Mouse (Mus musculus): ENCODE results near the gene Cep89.
A peak's percentile ranks its signal among the peaks of the same experiment; 100 is the strongest.

Gene Cep89

DNA sequence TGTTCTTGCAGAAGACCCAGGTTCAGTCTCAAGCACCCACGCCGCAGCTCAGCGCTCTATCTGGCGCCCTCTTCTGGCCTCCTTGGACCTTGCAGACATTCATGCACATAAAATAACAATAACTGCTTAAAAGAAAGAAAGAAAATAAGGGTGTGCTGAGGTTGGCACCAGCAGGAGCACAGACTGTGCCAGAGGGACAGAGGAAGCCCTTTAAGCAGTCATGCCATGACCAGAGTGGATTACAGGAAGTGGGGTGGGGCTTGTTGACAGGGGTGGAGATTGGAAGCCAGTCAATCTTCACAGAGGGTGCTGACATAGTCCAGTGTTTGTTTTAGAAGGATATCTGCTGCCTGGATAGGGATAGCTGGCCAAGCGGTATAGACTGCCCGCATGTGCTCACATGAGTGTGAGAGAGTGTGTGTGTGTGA is 10.3 kb upstream of the Cep89 start:
- DNase-seq = peak in 1 of 2 experiments; percentile 26

DNA sequence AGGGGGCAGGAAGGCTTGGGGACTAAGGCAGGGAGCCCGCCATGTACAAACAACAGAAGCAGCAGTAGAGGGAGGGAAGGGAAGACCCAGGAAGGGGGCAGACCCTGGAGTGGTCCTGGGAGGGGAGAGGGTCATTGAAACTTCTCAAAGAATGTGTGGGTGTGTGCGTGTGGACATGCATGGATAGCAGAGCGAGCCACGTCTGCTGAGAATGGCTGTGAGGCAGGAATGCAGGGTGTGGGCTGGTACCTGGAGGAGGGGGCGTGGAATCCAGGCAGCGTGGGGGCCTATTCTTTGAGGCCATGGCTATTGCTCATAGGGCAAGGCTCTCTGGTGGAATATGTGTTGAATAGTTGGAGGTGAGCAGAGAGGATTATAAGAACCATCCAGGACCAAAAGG is 8.1 kb upstream of the Cep89 start:
- no peak for DNase-seq

DNA sequence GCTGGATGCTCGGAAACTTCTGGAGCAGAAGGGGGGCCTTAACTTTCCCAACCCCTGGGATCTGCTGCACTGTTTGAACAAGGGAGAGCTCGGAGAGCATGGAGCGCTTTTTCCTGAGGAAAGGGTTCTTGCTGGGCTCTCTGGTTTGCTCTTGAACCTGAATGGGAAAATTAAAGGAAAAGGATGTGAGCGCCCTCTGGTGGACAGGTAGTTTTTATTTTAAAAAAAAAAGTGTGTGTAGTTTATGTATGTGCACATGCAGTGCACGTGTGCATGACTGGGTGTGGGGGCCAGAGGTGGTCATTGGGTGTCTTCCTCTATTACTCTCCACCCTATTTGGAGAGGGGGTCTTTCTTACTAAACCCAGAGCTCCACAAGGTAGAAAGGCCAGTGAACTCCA is 3.9 kb upstream of the Cep89 start:
- no peak for DNase-seq

DNA sequence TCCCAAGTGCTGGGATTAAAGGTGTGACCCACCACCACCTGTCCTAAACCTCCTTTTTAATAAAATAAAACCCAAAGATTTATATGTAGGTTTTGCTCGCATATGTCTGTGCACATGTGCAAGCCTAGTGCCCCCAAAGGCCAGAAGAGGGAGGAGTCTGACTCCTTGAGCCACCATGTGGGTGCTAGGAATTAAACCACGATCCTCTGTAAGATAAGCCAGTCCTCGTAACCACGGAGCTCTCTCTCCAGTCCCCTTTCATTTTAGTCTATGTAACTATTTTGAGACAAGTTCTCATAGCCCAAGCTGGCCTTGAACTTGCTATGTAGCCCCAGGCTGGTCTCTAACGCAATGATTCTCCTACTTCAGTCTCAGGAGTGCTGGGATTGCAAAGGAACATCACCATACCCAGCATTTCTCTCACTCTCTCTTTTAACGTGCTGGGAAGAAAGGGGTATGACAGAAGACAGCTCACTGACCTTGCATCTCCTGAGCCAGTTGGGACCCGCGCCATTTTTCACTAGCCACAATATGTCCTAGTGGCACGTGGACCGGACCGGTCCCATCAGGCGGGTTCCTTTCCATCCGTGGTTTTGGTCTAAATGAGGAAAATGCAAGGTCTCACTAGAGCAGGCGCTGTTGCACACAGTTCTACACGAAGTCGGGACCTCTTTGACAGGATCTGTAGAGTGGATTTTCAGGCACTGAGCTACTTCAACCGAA is 940 bp upstream of the Cep89 start:
- no peak for DNase-seq

DNA sequence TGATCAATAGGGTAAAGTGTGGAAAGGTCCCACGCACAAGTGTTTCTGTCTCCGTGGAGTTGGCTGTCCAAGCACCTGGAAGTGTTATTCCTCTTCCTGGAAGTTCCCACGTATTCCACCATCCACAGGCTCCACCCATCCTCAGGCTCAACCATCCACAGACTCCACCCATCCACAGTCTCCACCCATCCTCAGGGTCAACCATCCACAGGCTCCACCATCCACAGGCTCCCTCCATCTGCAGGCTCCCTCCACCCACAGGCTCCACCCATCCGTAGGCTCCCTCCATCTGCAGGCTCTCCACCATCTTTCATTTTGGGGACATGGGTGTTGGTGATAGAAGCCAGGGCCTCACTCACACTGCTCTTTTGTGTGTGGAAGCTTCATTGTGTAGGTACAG is 4.3 kb downstream of the Cep89 start:
- no peak for DNase-seq

DNA sequence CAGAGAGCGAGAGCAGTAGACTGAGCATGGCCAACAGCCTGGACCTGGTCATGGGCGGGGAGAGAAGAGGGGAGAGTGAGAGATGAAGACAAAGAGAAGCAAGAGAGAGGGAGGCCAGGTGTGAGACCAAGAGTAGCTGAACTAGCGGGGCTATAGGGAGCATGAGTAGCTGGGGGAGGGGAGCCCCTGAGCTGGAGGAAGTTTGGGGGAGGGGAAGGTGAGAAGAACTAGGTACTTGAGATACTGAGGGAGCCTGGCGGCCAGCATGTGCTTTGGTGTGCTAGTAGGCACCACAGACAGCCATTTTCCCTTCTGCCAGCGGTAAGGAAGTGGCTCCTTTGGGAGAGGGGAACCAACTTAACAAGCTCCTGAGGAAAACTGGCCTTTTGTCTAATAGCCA is 18.4 kb downstream of the Cep89 start:
- peak; percentile 36 to 65 for DNase-seq

DNA sequence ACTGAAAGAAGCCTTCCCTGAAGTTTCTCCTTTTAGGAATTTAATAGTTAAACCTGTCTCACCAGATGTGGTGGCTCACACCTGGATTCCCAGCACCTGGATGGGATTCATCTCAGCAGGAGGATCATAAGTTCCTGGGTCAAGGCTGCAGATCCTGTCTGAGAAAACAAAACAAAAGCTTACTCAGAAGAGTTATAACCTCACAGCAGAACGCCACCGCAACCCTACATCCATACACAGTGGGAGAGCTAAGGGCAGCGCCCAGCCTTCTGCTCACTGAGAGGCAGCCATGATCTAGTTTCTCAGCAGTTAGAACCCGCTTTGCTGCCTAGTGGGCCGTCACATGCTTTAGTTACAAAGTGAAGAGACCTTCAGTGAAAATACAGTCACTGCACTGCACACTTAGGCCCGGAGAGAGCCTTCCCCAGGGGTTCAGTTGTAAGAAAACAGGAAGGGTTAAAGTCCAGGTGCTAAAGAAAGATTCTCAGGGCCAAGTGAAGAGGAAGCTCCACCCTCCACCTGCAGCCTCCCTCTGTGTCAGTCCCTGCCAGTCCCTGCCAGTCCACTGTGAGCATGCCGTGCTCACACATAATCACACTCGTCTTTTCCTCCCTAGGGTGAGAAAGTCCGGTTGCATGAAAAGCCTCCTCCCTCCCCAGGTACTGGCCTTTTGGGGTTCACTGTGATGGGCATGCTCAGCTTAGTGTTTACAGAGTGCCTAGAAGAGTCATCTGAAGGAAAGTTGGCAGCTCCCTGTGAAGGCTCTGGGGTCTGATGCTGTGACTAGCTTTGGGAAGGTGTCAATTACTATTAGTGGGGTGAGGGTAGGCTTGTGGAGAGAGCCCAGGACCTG is 19.2 kb downstream of the Cep89 start:
- DNase-seq = no peak

DNA sequence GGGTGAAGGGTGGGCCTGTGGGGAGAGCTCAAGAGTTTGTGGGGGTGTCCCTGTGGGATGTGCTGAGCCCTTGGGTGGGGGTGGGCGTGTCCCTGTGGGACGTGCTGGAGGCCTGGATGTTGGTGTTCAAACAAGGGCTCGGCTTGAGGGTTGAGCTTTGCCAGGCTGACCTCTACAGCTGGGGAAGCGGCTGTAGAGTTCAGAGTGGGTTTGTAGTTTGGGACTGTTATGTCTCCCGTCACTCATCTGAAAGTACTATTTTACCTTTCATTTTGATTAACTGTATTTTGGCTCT is 19.8 kb downstream of the Cep89 start:
- DNase-seq = no peak

DNA sequence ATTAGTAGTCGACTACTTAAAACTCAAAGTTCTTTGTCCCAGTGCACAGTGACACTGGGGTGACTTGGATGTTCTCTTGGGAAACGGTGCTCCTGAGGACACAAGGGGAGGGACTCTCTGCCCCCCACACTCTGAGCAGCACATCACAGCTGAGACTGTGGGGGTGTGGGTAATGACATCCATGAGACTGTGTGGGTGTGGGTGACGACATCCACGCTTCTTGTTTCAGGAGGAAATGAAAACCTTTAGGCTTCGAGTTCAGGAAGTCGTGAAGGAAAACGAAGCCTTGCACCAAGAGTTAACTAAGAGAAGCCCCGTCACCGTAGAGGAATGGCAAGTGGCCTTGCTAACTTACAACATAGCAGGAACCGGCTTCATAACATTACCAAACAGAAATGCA is 26.2 kb downstream of the Cep89 start:
- no peak for DNase-seq

DNA sequence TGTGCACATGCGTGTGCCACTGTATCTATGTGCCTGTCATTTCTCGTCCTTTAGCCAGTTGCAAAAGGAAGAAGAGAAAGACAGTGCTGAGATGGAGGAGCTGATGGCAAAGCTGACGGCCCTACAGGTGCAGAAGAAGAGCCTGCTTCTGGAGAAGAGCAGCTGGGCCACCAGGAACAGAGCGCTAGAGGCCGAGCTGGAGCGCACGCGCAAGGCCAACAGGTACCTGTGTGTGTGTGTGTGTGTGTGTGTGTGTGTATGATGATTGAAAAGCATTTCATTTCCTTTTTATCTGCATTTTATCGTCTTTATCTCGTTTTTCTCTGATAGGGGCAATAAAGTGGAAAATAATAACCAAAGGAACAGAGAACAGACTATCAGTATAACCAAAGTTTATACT is 31.3 kb downstream of the Cep89 start:
- no peak for DNase-seq

DNA sequence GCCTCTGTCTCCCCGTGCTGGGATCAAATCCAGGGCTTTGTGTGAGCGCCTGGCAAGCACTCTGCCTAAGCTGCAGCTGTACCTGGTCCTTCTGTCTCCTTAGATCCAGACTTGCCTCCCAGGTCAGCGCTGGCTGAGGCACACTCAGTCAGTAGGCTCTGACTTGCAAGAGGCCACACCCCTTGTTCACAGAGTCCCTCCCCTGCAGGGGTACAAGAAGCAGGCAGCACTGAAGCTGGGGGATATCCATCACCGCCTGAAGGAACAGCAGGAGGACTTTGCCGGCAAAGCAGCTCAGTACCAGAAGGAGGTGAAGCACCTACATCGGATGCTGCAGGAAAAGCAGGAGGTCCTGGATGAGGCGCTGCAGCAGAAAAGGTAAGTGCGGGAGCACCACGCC is 38.4 kb downstream of the Cep89 start:
- no peak for DNase-seq

DNA sequence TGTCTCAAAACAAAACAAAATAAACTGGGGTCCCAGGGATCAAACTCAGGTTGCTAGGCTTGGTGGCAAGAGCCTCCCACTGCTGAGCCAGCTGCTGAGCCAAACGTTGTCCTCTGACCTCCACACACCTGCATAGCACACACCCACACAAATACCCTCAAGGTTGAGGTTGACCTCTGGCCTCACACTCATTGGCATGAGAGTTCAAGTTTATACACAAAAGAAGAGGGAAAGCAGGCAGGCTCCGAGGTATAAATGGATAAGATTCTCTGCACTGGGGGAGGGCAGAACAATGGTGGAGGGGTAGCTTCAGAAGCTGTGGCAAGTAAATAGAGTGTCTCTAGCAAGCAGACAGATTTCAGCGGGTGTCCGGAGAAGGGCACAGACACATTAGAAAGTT is 50.7 kb downstream of the Cep89 start:
- no peak for DNase-seq

DNA sequence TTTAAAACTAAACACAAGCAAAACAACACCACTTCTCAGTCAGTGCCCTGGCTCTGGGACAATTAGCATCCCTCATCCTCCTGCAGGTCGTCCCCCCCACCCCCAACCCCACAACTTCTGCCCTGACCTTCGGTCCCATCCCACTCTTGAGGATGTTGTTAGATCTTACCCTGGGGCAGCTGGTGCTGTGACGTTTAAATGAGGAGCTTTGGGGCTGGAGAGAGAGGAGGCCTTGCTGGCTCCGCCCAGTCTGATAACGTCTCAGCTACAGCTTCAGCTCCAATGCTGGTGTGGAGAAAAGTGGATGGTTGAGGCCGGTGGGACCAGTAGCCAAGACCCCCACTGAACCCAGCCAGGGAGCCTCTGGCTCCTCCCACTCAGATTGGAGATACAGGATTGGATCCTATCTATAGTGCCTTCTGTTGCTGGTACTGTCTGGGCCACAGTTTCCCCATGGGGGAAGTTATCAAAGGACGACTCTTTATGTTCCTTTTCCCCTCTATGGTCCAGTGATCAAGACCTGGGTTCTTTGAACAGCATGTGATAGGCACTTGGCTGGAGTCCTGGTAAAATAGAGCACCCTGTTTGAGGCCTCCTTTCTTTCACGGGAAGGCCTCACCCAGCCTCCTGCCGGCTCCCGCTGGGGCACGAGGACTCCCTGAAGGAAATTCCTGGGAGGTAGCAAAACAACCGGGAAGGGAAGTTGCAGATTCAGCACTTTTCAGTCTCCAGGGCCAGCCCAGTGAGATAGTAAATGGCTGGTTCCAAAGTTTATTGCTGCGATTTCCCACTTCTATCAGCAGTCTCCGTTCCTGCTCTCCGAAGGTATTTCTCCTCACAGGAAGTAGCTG is 51.4 kb downstream of the Cep89 start, which contains the start of gene Slc7a9:
TSS of gene Slc7a9 (plus strand) at position 801 of the 851 bp plus-strand sequence.
- DNase-seq = no peak

DNA sequence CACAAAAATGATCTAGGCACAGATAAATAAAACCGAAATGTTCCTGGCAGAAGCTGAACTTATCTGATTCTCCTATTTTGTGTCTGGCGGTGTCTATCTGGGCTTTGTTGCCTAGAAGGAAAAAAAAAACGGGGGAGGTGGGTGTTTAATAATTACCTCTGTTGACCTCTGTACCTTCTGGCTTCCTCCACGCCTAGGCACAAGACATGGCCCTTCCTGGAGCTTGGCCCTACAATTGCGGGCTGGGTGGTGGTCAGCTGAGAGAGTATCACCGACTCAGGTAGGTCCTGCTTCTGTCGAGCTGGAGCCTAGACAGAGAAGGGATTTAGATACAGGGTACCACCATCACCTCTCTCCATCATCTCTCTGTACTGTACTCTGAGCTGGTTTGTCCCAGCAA is 52.0 kb downstream of the Cep89 start:
- DNase-seq = no peak

DNA sequence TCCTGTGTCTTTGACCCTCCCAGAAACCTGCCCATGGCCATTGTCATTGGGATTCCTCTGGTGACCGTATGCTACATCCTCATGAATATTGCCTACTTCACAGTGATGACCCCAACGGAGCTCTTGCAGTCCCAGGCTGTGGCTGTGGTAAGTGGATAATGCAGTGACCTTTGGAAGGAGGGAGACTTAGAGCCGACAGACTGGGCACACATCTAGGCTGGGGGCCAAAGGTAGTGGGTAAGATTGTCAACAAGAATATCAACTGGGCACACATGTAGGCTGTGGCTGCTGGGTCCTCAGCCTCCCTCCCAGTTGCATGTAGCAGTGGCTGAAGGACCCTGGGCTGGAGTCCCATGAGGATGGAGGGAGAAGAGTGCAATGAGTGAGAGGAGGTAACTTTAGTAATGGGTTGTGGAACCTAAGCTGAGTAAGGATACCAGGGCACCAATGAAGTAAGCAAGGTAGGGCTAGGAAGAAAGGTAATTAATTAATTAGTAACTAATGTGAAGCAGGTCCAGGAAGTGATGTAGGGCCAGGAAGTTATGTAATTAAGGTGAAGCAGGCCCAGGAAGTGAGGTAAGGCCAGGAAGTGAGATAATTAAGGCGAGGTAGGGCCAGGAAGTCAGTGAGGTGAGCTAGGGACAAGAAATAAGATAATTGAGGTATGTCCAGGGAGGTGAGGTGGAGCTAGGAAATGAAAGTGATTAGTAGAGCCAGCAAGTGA is 59.4 kb downstream of the Cep89 start:
- DNase-seq = no peak

DNA sequence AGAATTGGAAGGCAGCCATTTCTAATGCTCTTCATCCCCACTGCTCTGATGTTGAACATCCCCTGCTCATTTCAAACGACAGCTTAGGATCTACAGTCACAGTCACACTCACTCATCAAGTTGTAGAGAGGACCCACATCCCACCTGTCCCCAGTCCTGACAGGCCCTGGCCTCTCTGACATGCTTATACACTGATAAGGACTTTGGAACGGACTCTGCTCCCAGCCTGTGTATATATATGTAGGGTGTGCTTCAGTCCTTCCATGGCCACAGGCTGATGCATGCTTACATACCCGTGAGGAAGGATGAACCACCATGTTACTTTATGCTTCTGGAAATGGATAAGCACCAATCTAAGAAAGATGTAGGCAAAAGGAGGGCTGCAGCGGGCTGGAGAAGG is 64.1 kb downstream of the Cep89 start:
- no peak for DNase-seq

DNA sequence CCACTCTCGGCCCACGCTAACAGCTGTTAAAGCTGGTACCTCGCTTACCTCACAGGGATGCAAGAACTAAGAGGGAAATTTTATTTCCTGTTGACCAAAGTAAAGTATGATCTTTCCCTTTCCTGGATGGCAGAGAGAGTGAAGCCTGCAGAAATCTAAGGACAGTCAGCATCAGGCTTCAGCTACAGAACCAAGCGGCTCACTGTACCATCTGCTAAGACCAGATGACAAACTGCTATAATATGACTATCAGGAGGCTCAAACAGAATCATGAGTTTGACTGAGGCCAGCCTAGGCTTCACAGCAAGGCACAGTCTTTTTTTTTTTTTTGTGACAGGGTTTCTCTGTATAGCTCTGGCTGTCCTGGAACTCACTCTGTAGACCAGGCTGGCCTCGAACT is 68.2 kb downstream of the Cep89 start:
- DNase-seq = no peak

DNA sequence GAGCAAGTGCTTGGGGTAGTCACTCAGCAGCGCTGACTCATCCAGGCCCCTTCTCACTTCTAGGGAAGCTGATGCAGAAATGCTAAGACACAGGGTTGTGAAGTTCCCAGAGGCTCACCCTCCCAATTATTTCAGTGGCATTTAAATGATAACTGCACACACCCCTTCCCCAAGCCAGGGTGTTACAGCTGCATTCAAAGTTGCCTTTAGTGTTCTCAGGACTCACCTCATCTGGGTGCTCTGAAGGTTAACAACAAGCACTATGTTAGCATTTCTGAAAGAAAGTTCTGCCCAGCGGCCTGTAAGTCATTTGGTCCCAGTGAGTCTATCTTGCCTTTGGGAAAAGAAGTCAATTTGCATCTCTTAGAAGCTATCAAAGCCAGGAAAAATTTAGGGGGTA is 71.0 kb downstream of the Cep89 start:
- no peak for DNase-seq

DNA sequence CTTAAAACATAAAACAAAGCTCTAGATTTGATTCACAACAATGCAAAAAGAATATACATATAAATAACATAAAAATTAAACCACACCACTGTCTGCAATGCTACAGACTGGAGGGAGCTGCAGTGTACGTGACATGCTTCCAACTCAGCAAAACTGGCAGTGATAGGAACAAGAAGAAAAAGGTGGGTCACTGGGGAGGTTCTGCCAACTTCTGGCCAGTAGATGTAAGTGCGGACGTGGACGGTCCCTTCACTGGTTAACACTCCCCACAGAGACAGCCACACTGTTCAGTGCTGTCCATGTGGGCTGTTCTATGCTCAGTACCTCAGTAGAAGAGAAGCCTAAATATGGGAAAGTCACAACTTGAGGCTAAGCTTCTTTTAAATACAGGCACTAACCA is 74.0 kb downstream of the Cep89 start:
- no peak for DNase-seq

DNA sequence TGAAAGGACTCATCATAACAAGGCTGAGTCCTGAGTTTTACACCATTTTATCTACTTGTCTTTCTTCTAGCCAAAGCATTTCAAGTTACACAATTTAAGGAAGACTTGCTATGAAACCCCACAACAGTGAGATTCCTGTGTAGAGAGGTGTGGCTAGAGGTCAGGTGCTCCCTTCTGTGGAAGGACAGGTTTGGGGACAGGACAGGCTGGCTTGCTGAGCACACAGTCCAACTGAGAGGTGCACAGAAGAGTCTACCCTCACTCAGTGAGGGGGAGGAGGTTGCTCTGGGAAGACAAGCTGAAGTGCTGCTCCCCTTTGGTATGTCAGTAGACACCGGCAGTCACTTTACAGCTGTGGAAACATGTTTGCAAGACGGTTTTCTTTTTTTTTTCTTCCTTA is 79.6 kb downstream of the Cep89 start:
- DNase-seq = no peak

DNA sequence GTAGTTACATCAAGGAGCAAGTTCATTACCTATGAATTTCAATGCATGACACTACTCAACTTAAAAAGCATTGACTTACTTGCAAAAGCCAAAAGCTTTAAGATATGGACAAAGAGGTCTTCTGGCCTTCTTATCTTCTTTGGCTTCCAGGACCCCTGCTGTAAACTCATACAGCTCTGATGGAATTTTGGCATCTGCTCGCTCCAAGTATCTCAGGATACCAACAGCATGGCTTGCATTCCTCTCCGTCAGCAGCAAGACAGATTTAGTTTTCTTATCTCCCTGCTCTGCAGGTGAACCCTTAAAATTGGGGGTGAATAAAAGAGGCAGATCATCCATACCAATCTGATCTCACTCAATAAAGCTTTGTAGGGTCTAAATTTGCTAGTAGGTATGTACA is 88.3 kb downstream of the Cep89 start:
- DNase-seq = no peak

DNA sequence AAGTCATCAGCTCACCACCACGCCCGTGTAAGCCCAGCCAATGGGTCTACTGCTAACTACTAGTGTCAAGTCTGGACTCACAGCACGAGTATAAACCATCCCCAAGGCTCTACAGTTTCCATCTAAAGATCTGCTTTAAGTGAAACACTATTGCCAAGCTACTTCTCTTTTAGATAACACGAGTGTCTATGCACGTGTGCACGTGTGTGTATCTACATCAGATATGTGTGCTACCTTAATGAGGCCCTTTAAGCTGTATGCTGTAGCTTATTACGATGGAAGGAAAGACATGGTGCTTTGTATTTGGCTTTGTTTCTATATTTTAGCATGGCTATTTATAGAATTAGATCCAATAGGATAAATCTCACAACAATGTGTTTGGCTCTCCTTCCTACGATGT is 89.7 kb downstream of the Cep89 start:
- no peak for DNase-seq

Data from thymus, postnatal 36 days (tissue).